Mouse (Mus musculus) limb, embryonic 14.5 days (tissue): ENCODE measurements around the gene C2. TPM values are rescaled to one million over a fixed set of nuclear protein-coding genes. Genes with fewer than 3 reads are reported as not detected.

Experiments used
- ATAC-seq: fragments of 200-750 bp; cut with Nextera tagmentation; 2 replicates; pipeline ENCODE4 v1.8.0; 2017; ENCODE audit warnings: low read depth, moderate number of reproducible peaks, moderate TSS enrichment; ENCODE audit not compliant: low FRiP score
- DNase-seq: peaks from one replicate; pipeline ENCODE4 v3.0.0-alpha.2; 2015; ENCODE audit warnings: low spot score
- H3K27ac ChIP-seq: fragments of 300-500 bp; sonication (generic); replicated peaks from 2 replicates; pipeline ENCODE4 v1.5.1; 2014; ENCODE audit warnings: low read depth, mild to moderate bottlenecking, low read length, moderate library complexity, mixed read lengths
- H3K27me3 ChIP-seq: fragments of 300-500 bp; sonication (generic); 2 replicates; pipeline ENCODE4 v1.6.1; 2014; ENCODE audit warnings: low read length, mixed read lengths; ENCODE audit not compliant: control insufficient read depth, insufficient read depth
- H3K36me3 ChIP-seq: fragments of 300-500 bp; sonication (generic); 2 replicates; pipeline ENCODE4 v1.6.1; 2014; ENCODE audit warnings: mild to moderate bottlenecking, low read length, moderate library complexity, mixed read lengths; ENCODE audit not compliant: control insufficient read depth, insufficient read depth
- H3K4me1 ChIP-seq: fragments of 300-500 bp; sonication (generic); 2 replicates; pipeline ENCODE4 v1.6.1; 2014; ENCODE audit warnings: antibody characterized with exemption, low read length, mixed read lengths; ENCODE audit not compliant: control insufficient read depth, insufficient read depth
- H3K4me2 ChIP-seq: fragments of 300-500 bp; sonication (generic); replicated peaks from 2 replicates; pipeline ENCODE4 v1.6.1; 2014; ENCODE audit warnings: low read depth, mild to moderate bottlenecking, low read length, moderate library complexity; ENCODE audit not compliant: severe bottlenecking
- H3K4me3 ChIP-seq: fragments of 300-500 bp; sonication (generic); replicated peaks from 2 replicates; pipeline ENCODE4 v1.5.1; 2014; ENCODE audit warnings: low read length
- H3K9ac ChIP-seq: fragments of 300-500 bp; sonication (generic); 2 replicates; pipeline ENCODE4 v1.6.1; 2014; ENCODE audit warnings: mild to moderate bottlenecking, low read depth, low read length, moderate library complexity; ENCODE audit not compliant: severe bottlenecking
- H3K9me3 ChIP-seq: fragments of 300-500 bp; sonication (generic); 2 replicates; pipeline ENCODE4 v1.6.1; 2016; ENCODE audit warnings: low read length; ENCODE audit not compliant: control insufficient read depth
- POLR2A ChIP-seq: fragments of 200-500 bp; IDR thresholded peaks from 2 replicates; pipeline ENCODE4 v1.8.0; 2012; ENCODE audit warnings: inconsistent platforms, mild to moderate bottlenecking, moderate library complexity, borderline replicate concordance; ENCODE audit not compliant: insufficient read depth, insufficient read length; ENCODE audit errors: extremely low read depth
- WGBS: fragments of 180-500 bp; shearing (Covaris S2); extraction: QIAGEN DNeasy Blood & Tissue Kit; methylation state at CpG from one replicate; pipeline ENCODE4 v1.1.7; 2014; 5-methylcytosine and 5-hydroxymethylcytosine counted together
- polyA plus RNA-seq, 2 experiments: library from polyadenylated mRNA; depleted of rRNA in 1 of 2; stranded (reverse) in 1 of 2; unstranded in 1 of 2; fragments of >200 nt; fragmentation: Nextera tagmentation in 1 of 2; extraction: Ambion mirVana in 1 of 2; gene quantifications; 2 replicates each; pipeline versions ENCODE4 v1.2.1 to v1.2.3; 2012 to 2014

C2 gene
- polyA plus RNA-seq, 2 experiments = 4.7 to 4.9 TPM

- ATAC-seq = no peak
- Histone ChIP-seq H3K9ac (no peak overlapping the region), H3K27ac (no peak overlapping the region), H3K4me2 (no peak overlapping the region), H3K36me3 (no peaks in the 10 kb centered on the region), H3K9me3 (no peaks in the 10 kb centered on the region), H3K27me3 (no peaks in the 10 kb centered on the region), H3K4me3 (no peak overlapping the region), H3K4me1 (no peaks in the 10 kb centered on the region; the same call in 1 of the 2 replicates)
- WGBS = 90% methylated on average over 6 of the region's 6 CpGs
- no peak for DNase-seq
- TF ChIP-seq POLR2A = no peak
Observed at GRCm38 (mm10) chr17:34874321-34874720, 23.7 kb downstream of the C2 start.

- H3K36me3 ChIP-seq = no peaks in the 10 kb centered on the region
- H3K4me2 ChIP-seq = no peak overlapping the region
- no peak overlapping the region for H3K9ac ChIP-seq
- no peak for TF ChIP-seq POLR2A
- no peaks in the 10 kb centered on the region for H3K9me3 ChIP-seq
- 50% methylated on average over 7 of the region's 7 CpGs for WGBS
- no peak for DNase-seq
- no peak overlapping the region for H3K4me3 ChIP-seq
- no peak for ATAC-seq
- H3K27me3 ChIP-seq = no peaks in the 10 kb centered on the region
- H3K27ac ChIP-seq = no peak overlapping the region
- H3K4me1 ChIP-seq = no peaks in the 10 kb centered on the region
Observed at GRCm38 (mm10) chr17:34865981-34866380, 32.1 kb downstream of the C2 start.

- no peak within 1 kb of the TSS for H3K9ac ChIP-seq
- no peak within 1 kb of the TSS for H3K27ac ChIP-seq
- H3K4me1 ChIP-seq = no peaks in the 10 kb centered on the region
- DNase-seq (no peak), ATAC-seq (no peak)
- no peak for TF ChIP-seq POLR2A
- no peaks in the 10 kb centered on the region for H3K27me3 ChIP-seq
- H3K9me3 ChIP-seq = no peaks in the 10 kb centered on the region
- 49% methylated on average over 8 of the region's 8 CpGs for WGBS
- H3K4me2 ChIP-seq = no peak within 1 kb of the TSS
- no peak within 1 kb of the TSS for H3K4me3 ChIP-seq
- H3K36me3 ChIP-seq = peaks cover 2% of the 10 kb centered on the region; the same call in 1 of the 2 replicates
Observed at GRCm38 (mm10) chr17:34862416-34863081, 35.5 kb downstream of the C2 start, which contains the start of gene Cfb. Gene Cfb, minus strand, starts transcription at chr17:34862518.

DNA sequence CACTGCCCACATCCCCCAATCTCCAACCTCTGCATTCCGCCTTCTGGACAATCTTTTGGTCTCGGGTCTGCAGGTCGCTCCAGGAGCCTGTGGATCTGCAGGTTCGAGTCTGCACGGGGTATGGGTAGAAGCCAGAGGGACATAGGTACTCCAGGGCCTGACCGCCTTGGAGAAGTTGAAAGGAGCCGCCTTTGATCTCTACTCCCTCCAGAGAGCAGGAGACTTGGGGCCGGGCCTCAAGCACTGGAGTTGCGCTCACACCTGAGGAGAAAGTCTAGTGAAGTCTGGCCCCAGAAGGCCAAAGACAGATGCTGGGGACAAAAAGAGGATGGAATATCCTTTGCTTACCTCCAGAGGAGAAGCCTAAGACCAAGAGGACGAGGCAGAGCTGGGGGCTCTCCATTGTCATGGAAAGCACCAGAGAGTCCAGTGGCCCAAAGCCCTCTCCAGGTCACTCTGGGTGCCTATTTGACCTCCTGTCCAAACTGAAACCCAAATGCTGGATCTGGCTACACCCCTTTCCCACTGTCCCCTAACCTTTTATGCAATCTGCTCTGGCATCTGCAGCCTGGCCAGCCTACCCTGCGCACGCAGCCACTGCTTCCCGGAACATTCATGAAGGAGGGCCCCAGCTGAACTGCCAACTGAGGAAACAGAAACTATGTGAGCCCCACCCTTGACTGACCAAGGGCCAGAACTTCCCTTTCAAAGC is 36.2 kb downstream of the C2 start:
- no peak for ATAC-seq
- H3K9ac ChIP-seq = no peak overlapping the region
- no peak overlapping the region for H3K4me3 ChIP-seq
- WGBS = 65% methylated on average over 12 of the region's 13 CpGs
- H3K9me3 ChIP-seq = no peaks in the 10 kb centered on the region
- H3K4me2 ChIP-seq = no peak overlapping the region
- no peak overlapping the region for H3K27ac ChIP-seq
- no peak for DNase-seq
- no peaks in the 10 kb centered on the region for H3K4me1 ChIP-seq
- no peak for TF ChIP-seq POLR2A
- peaks cover 5% of the 10 kb centered on the region; the same call in 1 of the 2 replicates for H3K36me3 ChIP-seq
- H3K27me3 ChIP-seq = no peaks in the 10 kb centered on the region

GRCm38 (mm10) chr17:34860514-34860913 is 37.6 kb downstream of the C2 start:
- no peaks in the 10 kb centered on the region for H3K9me3 ChIP-seq
- DNase-seq = peak; percentile 1
- no peak for TF ChIP-seq POLR2A
- no peak overlapping the region for H3K9ac ChIP-seq
- H3K4me3 ChIP-seq = no peak overlapping the region
- peaks cover 15% of the 10 kb centered on the region for H3K36me3 ChIP-seq
- no peaks in the 10 kb centered on the region for H3K4me1 ChIP-seq
- no peak overlapping the region for H3K27ac ChIP-seq
- ATAC-seq = no peak
- H3K4me2 ChIP-seq = no peak overlapping the region
- 84% methylated on average over 9 of the region's 9 CpGs for WGBS
- no peaks in the 10 kb centered on the region for H3K27me3 ChIP-seq
